Mouse (Mus musculus) fibroblast of lung, adult 2 months (primary cell): ENCODE measurements around the gene Gm45062.

Source experiments
- DNase-seq: peaks from one replicate; pipeline ENCODE4 v3.0.0-alpha.2; 2011; ENCODE audit warnings: low read depth

Gene Gm45062

GRCm38 (mm10) chr6:8259004-8259666, at the start of gene Gm45062, which contains the start of the genes Rpa3 and Umad1:
Gene Gm45062 (plus strand): TSS chr6:8259450.
Gene Rpa3 (minus strand): TSS chr6:8259173.
Gene Umad1 (plus strand): TSS chr6:8259288.
- DNase-seq = peak; percentile 95

- no peak for DNase-seq
These were observed 49.4 kb upstream of the Gm45062 start for GRCm38 (mm10) chr6:8209866-8210186.

GRCm38 (mm10) chr6:8210661-8211060, 48.6 kb upstream of the Gm45062 start:
- no peak for DNase-seq

GRCm38 (mm10) chr6:8227035-8227434, 32.2 kb upstream of the Gm45062 start:
- DNase-seq = no peak

GRCm38 (mm10) chr6:8228596-8228995, 30.7 kb upstream of the Gm45062 start:
- no peak for DNase-seq

GRCm38 (mm10) chr6:8258316-8258715, 934 bp upstream of the Gm45062 start:
- DNase-seq = no peak

- DNase-seq = no peak
These were observed 406 bp downstream of the Gm45062 start for GRCm38 (mm10) chr6:8259667-8260044.

- DNase-seq = no peak
These were observed 11.8 kb downstream of the Gm45062 start for GRCm38 (mm10) chr6:8271047-8271446.

GRCm38 (mm10) chr6:8274387-8275054, 15.3 kb downstream of the Gm45062 start:
- DNase-seq = no peak

- peak; percentile 52 for DNase-seq
These were observed 15.8 kb downstream of the Gm45062 start for GRCm38 (mm10) chr6:8275098-8275497.

GRCm38 (mm10) chr6:8276431-8276830, 17.2 kb downstream of the Gm45062 start:
- DNase-seq = no peak

- DNase-seq = no peak
These were observed 19.3 kb downstream of the Gm45062 start for GRCm38 (mm10) chr6:8278426-8279002.

GRCm38 (mm10) chr6:8283255-8283654, 24.0 kb downstream of the Gm45062 start:
- DNase-seq = no peak

GRCm38 (mm10) chr6:8285401-8285960, 26.2 kb downstream of the Gm45062 start:
- peak; percentile 86 for DNase-seq

- no peak for DNase-seq
These were observed 26.9 kb downstream of the Gm45062 start for GRCm38 (mm10) chr6:8286146-8286545.

GRCm38 (mm10) chr6:8288755-8289580, 29.7 kb downstream of the Gm45062 start:
- DNase-seq = no peak

GRCm38 (mm10) chr6:8294048-8294784, 35.0 kb downstream of the Gm45062 start:
- no peak for DNase-seq

- no peak for DNase-seq
These were observed 40.0 kb downstream of the Gm45062 start for GRCm38 (mm10) chr6:8299066-8299863.

GRCm38 (mm10) chr6:8307878-8308775, 48.9 kb downstream of the Gm45062 start:
- peak; percentile 31 for DNase-seq

GRCm38 (mm10) chr6:8312554-8312953, 53.3 kb downstream of the Gm45062 start:
- no peak for DNase-seq
